Mouse (Mus musculus): ENCODE results near the gene Med8.

GRCm38 (mm10) chr4:118368616-118369015, 40.5 kb upstream of the Med8 start:
- TF ChIP-seq CTCF (IDR thresholded peaks at IDR 0.05; ENCODE audit: control insufficient read depth, insufficient read depth, low read length) (no peak), POLR2A (IDR thresholded peaks at IDR 0.05; ENCODE audit: borderline replicate concordance, control insufficient read depth, low read depth, low read length) (no peak)
